Mouse (Mus musculus): Measurements from ENCODE around the gene Aoc1.
"Not testable (repeated sequence)": the region's sequence is repeated elsewhere in the genome, so short reads cannot be mapped to it uniquely, and the experiment has no call there.

The Aoc1 gene

GRCm38 (mm10) chr6:48861616-48862280 lies 10.9 kb upstream of the Aoc1 start:
- DNase-seq (ENCODE audit: low spot score in 2 of 2): no peak

- DNase-seq (ENCODE audit: low spot score in 2 of 2): no peak
These were observed 9.9 kb upstream of the Aoc1 start for GRCm38 (mm10) chr6:48862816-48863215.

DNA sequence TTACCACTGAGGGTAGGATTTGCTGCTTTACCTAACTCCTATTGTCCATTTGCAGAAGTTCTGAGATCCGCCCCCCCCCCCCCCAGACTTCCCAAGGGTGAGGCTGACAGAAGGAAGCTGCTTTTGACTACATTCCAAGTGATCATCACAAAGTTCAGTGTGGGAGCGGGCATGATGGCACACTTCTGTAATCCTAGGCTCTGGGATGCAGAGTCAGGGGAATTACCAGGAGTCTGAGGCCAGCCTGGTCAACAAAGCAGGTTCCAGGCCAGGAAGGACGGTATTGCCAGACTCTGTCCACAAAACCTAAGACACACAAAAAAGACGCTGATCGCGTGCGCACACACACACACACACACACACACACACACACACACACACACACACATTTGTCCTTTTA lies 9.2 kb upstream of the Aoc1 start:
- DNase-seq (ENCODE audit: low spot score in 2 of 2): no peak

DNA sequence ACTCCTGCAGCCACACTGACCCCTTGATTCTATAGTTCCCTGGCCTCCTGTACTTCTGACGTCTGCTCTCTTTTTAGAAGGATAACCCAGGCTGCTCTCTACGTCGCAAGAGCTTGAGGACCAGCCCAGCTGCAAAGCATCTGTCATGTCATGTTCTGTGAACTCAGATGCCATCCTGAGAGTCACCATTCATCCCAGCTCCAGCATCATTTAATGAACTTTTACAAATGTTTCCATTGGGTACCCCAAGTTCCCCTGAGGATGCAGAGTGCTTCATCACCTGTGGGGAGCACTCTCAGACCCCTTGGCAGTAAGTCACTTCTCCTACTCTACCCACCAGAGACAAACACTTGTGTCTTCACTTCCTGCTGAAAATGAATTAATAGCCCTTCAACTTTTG lies 8.5 kb upstream of the Aoc1 start:
- no peak for DNase-seq (ENCODE audit: low spot score in 2 of 2)

- DNase-seq (ENCODE audit: low spot score in 2 of 2): no peak
These were observed 8.0 kb upstream of the Aoc1 start for GRCm38 (mm10) chr6:48864723-48865122.

DNA sequence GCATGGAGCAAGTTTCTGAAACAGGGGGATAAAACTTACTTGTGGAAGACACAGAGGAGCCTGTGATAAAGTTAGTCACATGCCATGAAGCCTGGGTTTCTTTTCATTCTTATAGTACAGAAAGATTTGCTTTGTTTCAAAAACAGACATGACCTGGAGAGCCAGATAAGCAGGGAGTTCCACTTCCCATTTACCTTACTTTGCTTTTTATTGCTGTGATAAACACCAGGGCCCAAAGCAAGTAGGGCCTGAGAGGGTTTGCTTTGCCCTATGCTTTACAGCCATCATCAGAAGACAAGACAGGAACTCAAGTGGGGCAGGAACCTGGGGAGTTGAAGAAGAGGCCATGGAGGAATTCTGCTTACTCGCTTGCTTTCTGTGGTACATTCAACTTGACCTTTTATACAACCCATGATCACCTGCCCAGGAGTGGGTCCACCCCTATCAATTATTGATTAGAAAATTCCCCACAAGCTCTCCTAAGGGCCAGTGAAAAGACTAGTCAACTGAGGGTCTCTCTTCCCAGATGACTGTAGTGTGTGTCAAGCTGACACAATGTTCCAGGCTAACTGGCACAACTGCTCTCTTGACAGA lies 7.4 kb upstream of the Aoc1 start:
- DNase-seq (ENCODE audit: low spot score in 2 of 2): no peak

- DNase-seq (ENCODE audit: low spot score in 2 of 2): not testable (repeated sequence)
These were observed 6.2 kb upstream of the Aoc1 start for GRCm38 (mm10) chr6:48866355-48866950.

DNA sequence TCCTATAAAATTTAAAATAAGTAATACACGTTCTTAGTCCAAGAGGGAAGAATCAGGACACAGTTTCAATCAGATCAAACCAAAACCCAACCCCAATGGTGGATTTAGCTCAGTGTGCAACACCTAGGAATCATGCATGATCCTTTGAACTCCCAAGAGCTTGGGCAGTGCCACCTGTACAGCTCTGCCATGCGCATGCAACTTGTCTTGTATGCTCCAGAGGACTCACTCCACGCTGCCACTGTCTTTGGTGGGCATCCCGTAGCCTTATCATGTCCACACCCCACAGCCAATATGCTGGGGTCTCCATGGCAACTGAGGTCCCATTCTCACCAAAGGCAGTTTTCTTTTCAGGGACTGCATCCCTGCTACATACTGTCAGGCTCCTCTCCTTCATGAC lies 5.5 kb upstream of the Aoc1 start:
- no peak for DNase-seq (ENCODE audit: low spot score in 2 of 2)

DNA sequence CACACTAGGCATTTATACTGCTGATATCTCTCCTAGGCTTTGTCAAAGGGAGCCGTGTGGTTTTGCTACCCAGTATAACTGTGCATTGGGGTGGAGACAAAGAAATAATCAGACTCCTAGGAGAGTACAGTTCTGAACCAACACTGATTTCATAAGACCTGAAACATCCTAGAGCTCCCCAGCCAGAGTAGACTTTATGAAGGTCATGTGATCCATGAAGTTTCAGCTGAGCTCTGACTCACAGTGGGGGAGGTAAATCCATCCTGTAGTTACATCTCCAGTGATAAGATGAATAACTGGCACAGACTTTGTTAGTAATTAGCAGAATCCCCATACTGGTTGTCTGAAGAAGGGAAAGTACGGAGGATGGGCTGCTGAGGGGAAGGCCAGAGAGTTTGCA lies 2.9 kb upstream of the Aoc1 start:
- no peak for DNase-seq (ENCODE audit: low spot score in 2 of 2)

GRCm38 (mm10) chr6:48874576-48874975 lies 1.9 kb downstream of the Aoc1 start:
- DNase-seq (ENCODE audit: low spot score in 2 of 2): no peak

DNA sequence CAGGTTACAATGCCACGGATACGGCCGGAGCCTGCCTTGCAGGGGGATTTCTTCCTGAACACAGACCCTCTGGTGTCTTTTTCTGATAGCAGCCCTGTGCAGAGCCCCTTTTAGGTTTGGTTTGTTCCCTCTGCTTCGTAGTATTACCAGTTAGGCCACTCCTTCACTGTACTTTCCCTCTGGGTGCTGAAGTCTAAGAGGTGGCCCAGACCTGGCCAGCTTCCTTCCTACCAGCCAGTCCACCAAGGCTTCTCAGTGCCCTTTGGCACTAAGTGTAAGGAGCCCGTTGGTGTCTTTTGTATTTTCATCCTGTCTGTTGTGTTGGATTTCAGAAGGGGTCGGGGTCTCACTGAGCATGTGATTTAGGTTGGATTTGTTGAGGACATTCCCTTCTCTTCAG lies 2.8 kb downstream of the Aoc1 start:
- no peak for DNase-seq (ENCODE audit: low spot score in 2 of 2)

DNA sequence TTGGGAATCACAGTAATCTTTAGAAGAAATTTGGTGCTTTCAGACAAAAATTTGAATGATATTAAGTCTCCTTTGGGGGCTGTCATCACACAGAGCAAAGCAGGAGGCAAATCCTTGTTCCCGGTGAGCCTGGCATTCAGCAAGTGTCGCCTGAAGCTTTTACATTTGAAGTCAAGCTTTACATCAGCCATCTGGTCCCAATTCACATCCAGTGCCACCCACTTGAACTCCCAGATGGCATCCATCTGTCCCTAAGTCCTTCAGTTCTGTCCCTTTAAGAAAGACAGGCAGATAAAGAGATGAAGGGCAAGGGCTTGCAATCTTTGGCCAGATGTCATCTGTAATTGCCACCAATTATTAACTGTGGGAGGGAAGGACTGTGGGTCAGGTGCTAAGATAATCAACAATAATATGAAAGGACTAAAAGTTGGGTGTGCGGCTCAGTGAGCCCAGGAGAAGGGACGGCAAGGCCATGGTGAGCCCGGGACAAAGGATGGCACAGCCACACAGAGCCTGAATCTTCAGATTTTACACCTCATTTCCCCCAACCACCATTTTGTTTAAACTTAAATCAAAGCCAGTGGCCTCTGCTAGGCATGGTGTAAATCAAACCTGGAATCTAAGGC lies 3.9 kb downstream of the Aoc1 start:
- peak; percentile 4 to 44 for DNase-seq (ENCODE audit: low spot score in 2 of 2)

- DNase-seq (ENCODE audit: low spot score in 2 of 2): no peak
These were observed 21.5 kb downstream of the Aoc1 start for GRCm38 (mm10) chr6:48894203-48894602.

DNA sequence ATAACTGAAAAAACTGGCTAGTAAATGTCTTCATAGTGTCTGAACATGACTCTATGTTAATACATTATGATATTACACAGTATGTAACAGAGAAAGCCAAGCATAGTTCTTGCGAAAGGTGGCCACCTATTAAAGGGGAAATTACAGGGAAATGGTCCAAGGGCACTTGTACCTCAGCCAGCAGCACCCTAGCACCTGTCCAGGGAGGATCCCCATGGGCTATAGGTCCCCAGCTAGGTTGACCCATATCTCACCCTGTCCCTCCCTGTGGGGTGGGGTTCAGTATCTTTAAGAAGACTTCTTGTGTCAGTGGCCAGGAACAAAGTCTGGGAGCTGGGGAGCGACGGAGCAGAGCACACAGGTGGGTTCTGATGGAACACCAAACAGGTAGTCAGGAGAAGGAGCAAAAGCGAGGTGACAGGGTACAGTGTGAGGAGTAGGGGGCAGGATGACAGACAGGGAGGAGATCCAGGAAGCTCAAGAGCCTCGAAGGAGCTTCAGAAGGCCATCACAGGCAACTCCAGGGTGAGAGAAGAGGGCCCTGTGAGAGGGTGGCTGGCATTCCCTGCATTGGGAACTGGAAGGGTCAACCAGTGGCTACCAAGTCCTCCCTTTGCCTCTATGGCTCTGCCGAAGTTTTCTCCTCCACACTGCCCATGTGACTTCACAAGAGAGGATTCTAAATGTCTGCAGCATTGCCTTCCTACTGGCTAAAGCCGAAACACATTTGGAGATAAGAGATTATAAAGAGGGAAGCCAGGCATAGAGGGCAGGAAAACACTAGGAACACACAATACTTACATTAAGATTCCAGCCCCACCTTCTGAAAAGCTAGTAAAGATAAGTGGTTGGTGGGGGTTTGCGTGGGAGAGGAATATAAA lies 22.5 kb downstream of the Aoc1 start:
- no peak for DNase-seq (ENCODE audit: low spot score in 2 of 2)

DNA sequence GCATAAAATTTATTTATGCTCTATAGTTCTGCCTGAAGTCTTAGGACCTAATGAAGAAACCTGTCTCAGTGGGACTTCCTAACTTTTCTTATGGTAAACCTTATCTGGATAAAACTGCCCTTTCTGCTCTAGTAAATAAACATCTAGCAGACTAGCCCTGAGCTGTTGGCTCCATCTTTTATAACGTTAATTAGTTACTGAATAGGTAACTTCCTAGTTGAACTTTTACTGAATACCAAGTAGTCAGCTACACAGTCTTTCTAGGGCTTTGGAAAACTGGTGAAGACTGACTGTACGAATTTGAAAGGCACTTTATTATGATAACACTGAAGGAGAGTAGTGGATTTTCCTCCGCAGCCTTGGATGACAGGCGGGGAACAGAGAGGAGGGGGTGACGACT lies 23.2 kb downstream of the Aoc1 start:
- no peak for DNase-seq (ENCODE audit: low spot score in 2 of 2)

DNA sequence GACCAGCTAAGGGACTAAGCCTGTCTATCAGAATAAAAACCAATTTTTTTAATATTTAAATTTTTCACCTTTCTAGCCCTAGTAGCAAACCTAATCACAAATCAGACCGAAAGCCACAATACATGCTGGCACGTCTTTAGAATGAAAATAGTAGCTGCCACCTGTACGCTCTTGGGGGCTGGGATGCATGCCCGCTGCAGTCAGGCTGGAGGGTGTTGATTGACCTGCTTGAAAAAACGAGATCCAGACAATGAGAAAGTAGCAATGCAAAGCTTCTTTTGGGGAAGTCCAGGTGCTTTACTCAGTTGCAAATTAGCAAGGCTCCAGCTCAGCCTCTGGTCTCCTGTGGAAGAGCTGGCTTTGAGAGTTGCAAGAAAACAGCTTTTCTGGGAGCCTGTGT lies 24.3 kb downstream of the Aoc1 start:
- no peak for DNase-seq (ENCODE audit: low spot score in 2 of 2)

- not testable (repeated sequence) for DNase-seq (ENCODE audit: low spot score in 2 of 2)
These were observed 28.6 kb downstream of the Aoc1 start for GRCm38 (mm10) chr6:48901316-48901715.

DNA sequence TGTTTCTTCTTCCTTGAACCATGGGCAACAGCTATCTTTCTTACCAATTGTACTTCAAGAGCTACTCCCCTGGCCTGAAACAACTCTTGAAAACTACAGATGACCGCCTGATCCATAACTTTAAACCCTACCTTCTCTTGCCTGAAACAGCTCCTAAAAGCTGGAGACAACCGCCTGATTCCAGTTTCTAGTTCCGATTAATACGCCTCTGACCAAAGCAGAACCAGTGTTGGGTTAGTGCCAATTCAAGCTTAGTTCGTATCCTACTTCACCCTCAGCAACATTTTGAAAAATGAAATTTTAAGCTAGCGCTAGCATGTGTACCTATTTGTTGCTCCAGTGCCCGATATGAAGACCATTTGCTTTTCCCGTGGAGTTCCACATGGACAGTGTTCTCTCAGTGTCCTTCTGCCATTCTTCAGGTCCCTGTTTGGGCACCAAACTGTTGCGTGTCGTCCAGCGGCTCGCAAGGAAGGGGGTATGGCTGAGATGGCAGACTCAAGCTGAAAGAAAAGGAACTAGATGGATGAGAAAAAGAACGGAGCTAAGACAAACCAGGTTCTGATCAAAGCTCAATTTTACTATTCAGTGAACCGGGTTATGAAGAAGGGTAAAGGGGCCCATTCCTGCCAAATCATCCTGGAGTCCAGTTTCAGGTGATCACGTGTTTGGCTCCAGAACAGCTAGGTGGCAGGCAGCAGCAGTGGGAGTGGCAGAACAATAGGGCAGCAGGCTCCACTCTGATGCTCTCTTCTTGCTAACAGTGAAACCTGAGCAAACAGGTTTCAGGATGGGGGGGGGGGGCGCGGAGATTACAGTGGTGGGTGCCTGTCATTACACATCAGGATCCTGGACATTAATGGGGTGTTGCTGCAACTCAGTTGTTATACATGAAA lies 30.1 kb downstream of the Aoc1 start:
- DNase-seq (ENCODE audit: low spot score in 2 of 2): no peak

- DNase-seq (ENCODE audit: low spot score in 2 of 2): no peak
These were observed 30.7 kb downstream of the Aoc1 start for GRCm38 (mm10) chr6:48903437-48903836.

- no peak for DNase-seq (ENCODE audit: low spot score in 2 of 2)
These were observed 32.9 kb downstream of the Aoc1 start for GRCm38 (mm10) chr6:48905606-48906005.

- DNase-seq (ENCODE audit: low spot score in 2 of 2): no peak
These were observed 33.7 kb downstream of the Aoc1 start for GRCm38 (mm10) chr6:48906371-48906770.

All from right cerebral cortex, postnatal 36 days (tissue).